Mouse (Mus musculus) embryonic facial prominence, embryonic 10.5 days (tissue): Measurements from ENCODE around the gene Atp6v0a1. TPM values are rescaled to one million over a fixed set of nuclear protein-coding genes. Genes with fewer than 3 reads are reported as not detected.

Experiments
- DNase-seq: peaks from one replicate; pipeline ENCODE4 v3.0.0-alpha.2; 2017; ENCODE audit warnings: low spot score
- H3K27ac ChIP-seq: fragments of 300-500 bp; sonication (generic); replicated peaks from 2 replicates; pipeline ENCODE4 v1.5.1; 2016; ENCODE audit warnings: mild to moderate bottlenecking
- H3K27me3 ChIP-seq: fragments of 300-500 bp; sonication (generic); replicated peaks from 2 replicates; pipeline ENCODE4 v1.6.1; 2016; ENCODE audit warnings: low read depth, mild to moderate bottlenecking; ENCODE audit not compliant: poor library complexity, severe bottlenecking
- H3K36me3 ChIP-seq: fragments of 300-500 bp; sonication (generic); replicated peaks from 2 replicates; pipeline ENCODE4 v1.6.1; 2016; ENCODE audit warnings: mild to moderate bottlenecking, moderate library complexity
- H3K4me1 ChIP-seq: fragments of 300-500 bp; sonication (generic); 2 replicates; pipeline ENCODE4 v1.6.1; 2016
- H3K4me3 ChIP-seq: fragments of 300-500 bp; sonication (generic); 2 replicates; pipeline ENCODE4 v1.5.1; 2016; ENCODE audit warnings: mild to moderate bottlenecking, moderate library complexity
- H3K9me3 ChIP-seq: fragments of 300-500 bp; sonication (generic); 2 replicates; pipeline ENCODE4 v1.6.1; 2016; ENCODE audit warnings: mild to moderate bottlenecking
- WGBS: fragments of 180-500 bp; shearing (Covaris S2); methylation state at CpG from one replicate; pipeline ENCODE4 v1.1.7; 2016; 5-methylcytosine and 5-hydroxymethylcytosine counted together
- polyA plus RNA-seq: library from polyadenylated mRNA; unstranded; fragments of >200 nt; fragmentation: Nextera tagmentation; extraction: Ambion mirVana; gene quantifications from 2 replicates; pipeline ENCODE4 v1.2.1, GENCODE M21; 2016

Gene Atp6v0a1
- polyA plus RNA-seq, 1 experiment from 2014 or later, result 30.1 TPM

DNA sequence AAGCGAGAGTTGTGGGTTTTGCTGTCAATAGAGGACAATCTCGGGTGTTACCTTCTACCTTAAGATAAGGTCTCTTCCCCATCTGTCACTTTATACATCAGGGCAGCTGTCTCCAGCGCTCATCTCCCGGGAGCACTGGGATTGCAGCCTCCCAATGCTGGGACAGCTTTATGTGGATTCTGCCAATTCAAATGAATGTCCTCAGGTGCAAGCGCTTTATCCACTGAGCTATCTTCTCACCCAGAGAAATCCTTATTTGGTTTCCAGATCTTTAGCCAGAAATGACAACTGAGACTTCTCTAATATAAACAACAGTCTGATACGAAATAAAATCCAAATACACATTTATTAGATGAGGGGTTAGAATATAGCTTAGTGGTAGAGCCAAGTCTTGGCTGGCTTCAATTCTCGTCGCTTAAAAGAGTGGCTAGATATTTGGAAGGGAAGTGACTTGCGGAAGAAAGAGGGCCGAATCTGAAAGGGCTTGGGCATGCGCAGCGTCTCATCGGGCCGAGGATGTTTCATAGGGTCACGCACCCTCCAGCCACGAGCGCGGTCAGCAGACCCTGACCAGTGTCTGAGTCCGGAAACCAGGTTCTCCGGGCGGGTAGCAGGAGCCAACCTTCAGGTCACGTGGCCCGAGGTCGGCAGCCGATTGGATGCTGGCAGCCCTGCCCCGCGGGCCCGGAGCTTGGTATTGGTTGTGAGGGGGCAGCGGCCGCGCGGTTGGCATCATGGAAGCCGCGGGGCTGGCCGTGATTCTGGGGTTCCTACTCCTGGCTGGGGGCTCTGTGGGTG, 60.3 kb downstream of the Atp6v0a1 start, which contains the start of gene Naglu:
Gene Naglu (plus strand): TSS at position 622 of the 798 bp plus-strand sequence.
- Histone ChIP-seq H3K36me3 (no peaks in the 10 kb centered on the region), H3K27me3 (peaks cover 53% of the 10 kb centered on the region), H3K9me3 (no peaks in the 10 kb centered on the region), H3K27ac (peak within 1 kb of the TSS; percentile 86), H3K4me3 (peak within 1 kb of the TSS; percentile 89), H3K4me1 (peaks cover 25% of the 10 kb centered on the region)
- DNase-seq, result peak; percentile 95
- 6% methylated on average over 35 of the region's 35 CpGs for WGBS

DNA sequence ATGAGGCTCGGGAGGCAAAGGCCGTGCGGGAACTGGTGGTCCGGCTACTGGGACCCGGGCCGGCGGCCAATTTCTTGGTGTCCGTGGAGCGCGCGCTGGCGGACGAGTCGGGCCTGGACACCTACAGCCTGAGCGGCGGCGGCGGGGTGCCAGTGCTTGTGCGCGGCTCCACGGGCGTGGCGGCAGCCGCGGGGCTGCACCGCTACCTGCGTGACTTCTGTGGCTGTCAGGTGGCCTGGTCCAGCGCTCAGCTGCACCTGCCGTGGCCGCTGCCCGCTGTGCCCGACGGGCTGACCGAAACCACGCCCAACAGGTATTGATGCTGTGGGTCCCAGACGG, 60.9 kb downstream of the Atp6v0a1 start:
- Histone ChIP-seq H3K27ac (peak overlapping the region; percentile 86), H3K36me3 (no peaks in the 10 kb centered on the region), H3K4me1 (peaks cover 25% of the 10 kb centered on the region), H3K27me3 (peaks cover 53% of the 10 kb centered on the region), H3K9me3 (no peaks in the 10 kb centered on the region), H3K4me3 (peak overlapping the region; percentile 89)
- under 1% methylated on average over 36 of the region's 36 CpGs for WGBS
- no peak for DNase-seq

DNA sequence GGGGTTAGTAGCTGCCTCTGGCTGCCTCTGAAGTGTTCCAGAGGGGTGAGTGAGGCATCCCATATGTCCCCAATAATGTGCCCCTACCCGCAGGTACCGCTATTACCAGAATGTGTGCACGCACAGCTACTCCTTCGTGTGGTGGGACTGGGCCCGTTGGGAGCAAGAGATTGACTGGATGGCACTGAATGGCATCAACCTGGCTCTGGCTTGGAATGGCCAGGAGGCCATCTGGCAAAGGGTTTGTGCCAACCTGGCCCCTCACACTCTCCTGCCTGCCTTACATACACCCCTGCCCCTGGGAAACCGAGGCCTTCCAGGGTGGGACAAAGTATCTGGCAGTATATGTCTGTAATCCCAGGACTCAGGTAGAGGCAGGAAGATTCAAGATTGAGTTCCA, 61.7 kb downstream of the Atp6v0a1 start:
- no peak overlapping the region for H3K27ac ChIP-seq
- H3K27me3 ChIP-seq, result peaks cover 55% of the 10 kb centered on the region
- no peaks in the 10 kb centered on the region for H3K9me3 ChIP-seq
- H3K36me3 ChIP-seq, result no peaks in the 10 kb centered on the region
- H3K4me1 ChIP-seq, result peaks cover 25% of the 10 kb centered on the region
- DNase-seq, result no peak
- 73% methylated on average over 6 of the region's 6 CpGs for WGBS
- H3K4me3 ChIP-seq, result peak overlapping the region; percentile 89

DNA sequence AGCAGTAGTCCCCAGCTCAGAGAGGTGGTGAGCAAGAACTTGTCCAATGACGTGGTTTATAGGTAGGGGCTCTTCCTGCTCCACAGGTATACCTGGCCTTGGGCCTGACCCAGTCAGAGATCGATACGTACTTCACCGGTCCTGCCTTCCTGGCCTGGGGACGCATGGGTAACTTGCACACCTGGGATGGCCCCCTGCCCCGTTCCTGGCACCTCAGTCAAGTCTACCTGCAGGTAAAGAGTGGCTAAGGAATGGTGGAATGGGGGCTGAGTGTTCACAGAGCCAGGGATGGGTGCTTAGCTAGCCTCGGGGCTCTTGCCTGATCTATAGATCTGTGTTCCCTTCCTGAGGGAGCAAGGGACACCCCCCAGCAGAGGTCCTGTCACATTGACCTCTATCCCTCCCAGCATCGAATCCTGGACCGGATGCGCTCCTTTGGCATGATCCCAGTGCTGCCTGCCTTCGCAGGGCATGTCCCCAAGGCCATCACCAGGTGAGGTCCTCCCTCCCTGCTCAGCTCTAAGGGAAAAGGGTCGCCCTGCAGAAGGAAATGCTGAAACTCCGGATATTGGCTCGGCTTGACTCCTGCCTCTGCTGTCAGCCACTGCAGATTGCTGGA, 62.7 kb downstream of the Atp6v0a1 start:
- Histone ChIP-seq H3K36me3 (no peaks in the 10 kb centered on the region; the same call in 1 of the 2 replicates), H3K4me1 (peaks cover 21% of the 10 kb centered on the region), H3K27ac (no peak overlapping the region), H3K4me3 (no peak overlapping the region), H3K27me3 (peaks cover 64% of the 10 kb centered on the region), H3K9me3 (no peaks in the 10 kb centered on the region)
- 71% methylated on average over 14 of the region's 14 CpGs for WGBS
- DNase-seq, result no peak

DNA sequence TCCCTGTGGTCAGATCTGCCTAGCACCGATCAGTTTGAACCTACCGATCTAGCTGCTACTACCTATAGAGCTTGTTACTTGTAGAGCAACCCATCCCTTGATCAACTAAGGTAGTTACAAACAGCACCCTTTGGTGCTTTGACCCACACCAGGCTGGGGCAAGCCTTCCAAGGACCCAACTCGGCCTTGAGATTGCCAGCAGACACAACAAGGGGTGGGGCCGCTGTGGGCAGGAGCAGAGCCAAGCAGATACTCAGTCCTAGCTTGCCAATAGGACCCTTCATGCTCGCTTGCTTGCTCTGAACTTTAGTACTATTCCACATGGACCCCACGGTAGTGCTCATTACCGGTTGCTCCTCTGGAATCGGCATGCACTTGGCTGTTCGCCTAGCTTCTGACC, 68.9 kb downstream of the Atp6v0a1 start, which contains the start of gene Hsd17b1:
Gene Hsd17b1 (plus strand): TSS at position 291 of the 400 bp plus-strand sequence.
- 67% methylated on average over 9 of the region's 9 CpGs for WGBS
- no peak within 1 kb of the TSS for H3K27ac ChIP-seq
- peaks cover 22% of the 10 kb centered on the region for H3K4me1 ChIP-seq
- no peak for DNase-seq
- peaks cover 71% of the 10 kb centered on the region for H3K27me3 ChIP-seq
- H3K36me3 ChIP-seq, result no peaks in the 10 kb centered on the region; the same call in 1 of the 2 replicates
- 0 out of 2 replicates have a peak within 1 kb of the TSS, but pooled peaks have one; percentile 2 for H3K4me3 ChIP-seq
- H3K9me3 ChIP-seq, result no peaks in the 10 kb centered on the region

DNA sequence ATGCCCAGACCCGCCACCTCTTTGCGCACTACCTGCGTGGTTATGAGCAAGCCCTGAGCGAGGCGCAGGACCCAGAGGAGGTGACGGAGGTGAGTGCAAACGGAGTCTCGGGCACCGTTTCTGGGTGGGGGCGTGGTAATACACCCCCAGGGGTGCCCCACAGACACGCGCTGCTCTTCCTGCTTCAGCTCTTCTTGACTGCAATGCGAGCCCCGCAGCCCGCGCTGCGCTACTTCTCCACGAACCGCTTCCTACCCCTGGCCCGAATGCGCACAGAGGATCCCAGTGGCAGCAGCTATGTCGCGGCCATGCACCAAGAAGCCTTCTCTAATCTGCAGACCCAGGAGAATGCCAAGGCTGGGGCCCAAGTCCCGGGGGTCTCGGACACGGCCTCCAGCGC, 70.5 kb downstream of the Atp6v0a1 start:
- H3K36me3 ChIP-seq, result peaks cover 6% of the 10 kb centered on the region
- peaks cover 36% of the 10 kb centered on the region for H3K4me1 ChIP-seq
- H3K27ac ChIP-seq, result no peak overlapping the region
- DNase-seq, result peak; percentile 46
- peaks cover 62% of the 10 kb centered on the region for H3K27me3 ChIP-seq
- peak overlapping the region; percentile 2; the same call in 1 of the 2 replicates for H3K4me3 ChIP-seq
- no peaks in the 10 kb centered on the region for H3K9me3 ChIP-seq
- WGBS, result 2% methylated on average over 27 of the region's 27 CpGs

DNA sequence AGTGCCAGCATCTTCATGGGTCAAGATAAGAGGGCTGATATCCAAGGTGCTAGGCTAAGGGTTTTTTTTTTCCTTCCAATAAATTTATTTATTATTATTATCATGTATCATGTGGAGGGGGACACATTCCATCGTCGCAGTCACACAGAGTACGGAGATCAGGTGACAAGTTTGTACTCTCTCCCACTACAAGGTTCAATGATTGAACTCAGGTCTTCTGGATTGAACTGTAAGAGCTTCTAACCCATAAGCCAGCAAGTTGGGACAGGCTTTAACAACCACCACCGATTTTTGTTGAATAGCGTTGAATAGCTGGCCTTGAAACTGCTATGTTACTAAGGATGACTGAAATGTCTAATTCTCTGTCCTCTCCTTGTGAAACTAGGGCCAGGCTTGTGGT, 71.2 kb downstream of the Atp6v0a1 start:
- no peak overlapping the region for H3K27ac ChIP-seq
- H3K27me3 ChIP-seq, result peaks cover 62% of the 10 kb centered on the region
- no peak for DNase-seq
- no peak overlapping the region for H3K4me3 ChIP-seq
- no peaks in the 10 kb centered on the region for H3K9me3 ChIP-seq
- 68% methylated on average over 5 of the region's 5 CpGs for WGBS
- H3K36me3 ChIP-seq, result peaks cover 13% of the 10 kb centered on the region
- peaks cover 36% of the 10 kb centered on the region for H3K4me1 ChIP-seq

DNA sequence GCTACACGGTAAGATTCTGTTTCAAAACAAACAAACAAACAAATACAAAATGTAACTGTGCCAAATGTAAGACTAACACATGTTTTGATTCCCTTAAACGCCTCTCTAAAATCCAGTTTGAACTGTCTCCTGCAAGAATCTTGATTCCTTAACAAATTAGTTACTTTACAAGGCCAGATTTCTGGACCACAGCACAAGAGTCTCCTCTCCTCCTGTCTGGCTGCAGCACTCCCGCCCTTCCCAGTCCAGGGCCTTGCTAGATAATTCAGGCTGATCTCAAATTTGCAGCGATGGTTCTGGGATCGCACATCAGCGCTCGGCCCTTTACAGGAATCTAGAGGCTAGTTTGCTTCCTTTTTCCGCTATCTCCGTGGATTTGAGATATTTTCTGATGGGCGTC, 72.4 kb downstream of the Atp6v0a1 start:
- peak; percentile 32 for DNase-seq
- peaks cover 53% of the 10 kb centered on the region for H3K27me3 ChIP-seq
- peaks cover 47% of the 10 kb centered on the region for H3K4me1 ChIP-seq
- WGBS, result 5% methylated on average over 10 of the region's 10 CpGs
- 0 out of 2 replicates have a peak overlapping the region, but pooled peaks have one; percentile 93 for H3K27ac ChIP-seq
- H3K9me3 ChIP-seq, result no peaks in the 10 kb centered on the region
- H3K36me3 ChIP-seq, result peaks cover 22% of the 10 kb centered on the region
- H3K4me3 ChIP-seq, result peak overlapping the region; percentile 94

DNA sequence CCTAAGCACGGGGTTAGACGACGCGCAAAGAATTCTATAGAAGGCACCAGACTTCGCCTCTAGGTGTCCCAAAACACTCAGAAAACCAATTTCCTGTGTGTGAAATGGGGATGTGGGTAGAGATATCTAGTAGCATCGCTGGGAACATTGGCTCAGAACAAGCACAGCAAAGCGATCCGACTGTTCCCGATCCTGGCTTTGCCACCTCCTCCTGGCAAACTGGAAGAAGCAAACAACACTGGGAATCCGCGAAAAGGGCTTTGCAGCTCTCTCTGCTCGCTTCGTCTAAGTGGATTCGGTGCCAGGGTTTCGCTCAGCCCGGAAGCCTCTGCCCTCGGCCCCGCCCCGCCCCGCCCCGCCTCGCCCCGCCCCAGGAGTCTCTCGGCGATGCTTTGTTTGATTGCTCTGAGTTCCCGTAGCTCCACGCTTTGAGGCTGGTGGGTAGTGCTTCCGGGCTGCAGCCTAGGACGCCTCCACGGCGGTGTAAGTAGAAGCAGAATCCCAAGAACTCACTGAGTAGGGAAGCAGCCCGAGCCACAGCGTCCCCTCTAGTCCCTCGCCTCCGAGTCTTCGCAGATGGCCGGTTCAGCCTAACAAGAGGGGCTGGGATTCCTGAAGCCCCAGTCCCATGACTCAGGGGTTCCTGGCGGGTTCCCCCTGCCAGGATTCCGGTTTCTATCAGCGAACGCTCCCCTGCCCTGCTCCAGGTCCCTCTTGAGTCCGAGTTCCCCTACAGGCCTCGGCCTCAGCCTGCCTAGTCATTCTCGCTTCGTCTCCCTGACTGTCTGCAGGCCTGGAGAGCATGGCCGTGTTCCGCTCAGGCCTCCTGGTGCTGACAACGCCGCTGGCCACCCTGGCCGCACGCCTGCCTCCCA, 73.2 kb downstream of the Atp6v0a1 start, which contains the start of gene Coasy:
Gene Coasy (plus strand): TSS at position 358 of the 875 bp plus-strand sequence.
- Histone ChIP-seq H3K9me3 (no peaks in the 10 kb centered on the region), H3K4me3 (peak within 1 kb of the TSS; percentile 94), H3K36me3 (peaks cover 22% of the 10 kb centered on the region), H3K27ac (peak within 1 kb of the TSS; percentile 93), H3K4me1 (peaks cover 53% of the 10 kb centered on the region), H3K27me3 (peaks cover 45% of the 10 kb centered on the region)
- under 1% methylated on average over 51 of the region's 51 CpGs for WGBS
- peak; percentile 97 for DNase-seq

DNA sequence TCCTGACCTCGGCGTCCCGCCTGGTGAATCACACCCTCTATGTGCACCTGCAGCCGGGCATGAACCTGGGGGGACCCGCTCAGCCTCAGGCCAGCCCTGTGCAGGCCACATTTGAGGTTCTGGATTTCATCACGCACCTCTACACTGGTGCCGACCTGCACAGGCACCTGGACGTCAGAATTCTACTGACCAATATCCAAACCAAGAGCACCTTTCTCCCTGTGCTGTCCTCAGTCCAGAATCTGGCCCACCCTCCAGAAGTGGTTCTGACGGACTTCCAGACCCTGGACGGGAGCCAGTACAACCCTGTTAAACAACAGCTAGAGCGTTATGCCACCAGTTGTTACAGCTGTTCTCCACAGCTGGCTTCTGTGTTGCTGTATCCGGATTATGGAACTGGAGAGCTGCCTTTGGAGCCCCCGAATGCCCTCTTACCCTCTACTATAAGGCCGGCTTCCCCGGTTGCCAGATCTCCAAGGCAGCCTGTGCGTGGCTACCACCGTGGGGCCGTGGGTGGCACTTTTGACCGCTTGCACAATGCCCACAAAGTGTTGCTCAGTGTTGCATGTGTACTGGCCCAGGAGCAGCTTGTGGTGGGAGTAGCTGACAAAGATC, 73.9 kb downstream of the Atp6v0a1 start:
- no peak for DNase-seq
- Histone ChIP-seq H3K4me1 (peaks cover 60% of the 10 kb centered on the region), H3K27me3 (peaks cover 38% of the 10 kb centered on the region), H3K27ac (peak overlapping the region; percentile 93), H3K36me3 (peaks cover 22% of the 10 kb centered on the region), H3K9me3 (no peaks in the 10 kb centered on the region), H3K4me3 (peak overlapping the region; percentile 94)
- 35% methylated on average over 19 of the region's 19 CpGs for WGBS

DNA sequence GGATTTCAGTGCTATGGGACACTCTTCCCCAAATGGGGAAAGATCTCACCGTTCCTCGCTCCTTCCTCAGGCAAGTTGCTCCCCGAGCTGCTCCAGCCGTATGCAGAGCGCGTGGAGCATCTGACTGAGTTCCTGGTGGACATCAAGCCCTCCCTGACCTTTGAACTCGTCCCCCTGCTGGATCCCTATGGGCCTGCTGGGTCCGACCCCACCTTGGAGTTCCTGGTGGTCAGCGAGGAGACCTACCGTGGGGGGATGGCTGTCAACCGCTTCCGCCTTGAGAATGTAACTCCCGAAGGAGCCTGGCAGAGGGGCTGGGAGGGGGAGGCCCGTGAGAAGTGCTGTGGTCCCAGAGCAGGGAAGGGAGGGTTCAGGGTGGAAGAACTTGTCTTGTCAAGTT, 75.0 kb downstream of the Atp6v0a1 start:
- Histone ChIP-seq H3K4me1 (peaks cover 65% of the 10 kb centered on the region), H3K27ac (no peak overlapping the region), H3K27me3 (peaks cover 27% of the 10 kb centered on the region), H3K4me3 (peak overlapping the region; percentile 94; the same call in 1 of the 2 replicates), H3K9me3 (no peaks in the 10 kb centered on the region), H3K36me3 (peaks cover 30% of the 10 kb centered on the region)
- 84% methylated on average over 14 of the region's 14 CpGs for WGBS
- peak; percentile 6 for DNase-seq

DNA sequence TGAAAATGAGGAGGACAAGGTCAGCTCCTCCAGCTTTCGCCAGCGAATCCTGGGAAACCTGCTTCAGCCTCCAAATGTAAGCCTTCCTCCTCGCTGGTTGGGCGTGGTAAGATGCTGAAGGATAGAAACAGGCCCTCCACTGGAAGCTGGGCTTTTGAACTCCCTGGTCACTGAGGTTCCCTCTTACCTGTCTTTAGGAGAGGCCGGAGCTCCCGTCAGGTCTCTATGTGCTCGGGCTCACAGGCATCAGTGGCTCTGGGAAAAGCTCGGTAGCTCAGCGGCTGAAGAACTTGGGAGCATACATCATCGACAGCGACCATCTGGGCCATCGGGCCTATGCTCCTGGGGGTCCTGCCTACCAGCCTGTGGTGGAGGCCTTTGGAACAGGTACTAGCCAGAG, 75.6 kb downstream of the Atp6v0a1 start:
- H3K4me1 ChIP-seq, result peaks cover 60% of the 10 kb centered on the region
- peak; percentile 3 for DNase-seq
- H3K27ac ChIP-seq, result no peak overlapping the region
- peaks cover 21% of the 10 kb centered on the region for H3K27me3 ChIP-seq
- H3K4me3 ChIP-seq, result peak overlapping the region; percentile 94; the same call in 1 of the 2 replicates
- 94% methylated on average over 12 of the region's 12 CpGs for WGBS
- no peaks in the 10 kb centered on the region for H3K9me3 ChIP-seq
- H3K36me3 ChIP-seq, result peaks cover 36% of the 10 kb centered on the region
